Mouse (Mus musculus): Measurements from ENCODE around the gene Cox7b. TPM values are rescaled to one million over a fixed set of nuclear protein-coding genes. Genes with fewer than 3 reads are reported as not detected.

The Cox7b gene
- polyA plus RNA-seq, 1 experiment = 373 TPM

Other genes with a start within 250 kb of the Cox7b start
- gene Atrx, start 86.3 kb upstream of the Cox7b start, polyA plus RNA-seq (2012; rRNA removed) = 68.8 and 79.9 TPM in 2 replicates
- 8.1 and 8.5 TPM in 2 replicates for gene Magt1, start 3.8 kb upstream of the Cox7b start, polyA plus RNA-seq (2012; rRNA removed)
- gene Atp7a, start 11.6 kb downstream of the Cox7b start, polyA plus RNA-seq (2012; rRNA removed) = 2.3 and 2.6 TPM in 2 replicates
- 0.78 and 1.3 TPM in 2 replicates for gene Tlr13, start 127.5 kb downstream of the Cox7b start, polyA plus RNA-seq (2012; rRNA removed)
- gene Pgk1, start 171.4 kb downstream of the Cox7b start, polyA plus RNA-seq (2012; rRNA removed) = 437 and 488 TPM in 2 replicates
- gene Taf9b, start 205.5 kb downstream of the Cox7b start, polyA plus RNA-seq (2012; rRNA removed) = 24.4 and 24.9 TPM in 2 replicates
- 0.04 and 0.21 TPM in 2 replicates for gene Fnd3c2, start 239.7 kb downstream of the Cox7b start, polyA plus RNA-seq (2012; rRNA removed)